Mouse (Mus musculus) ES-E14 (cell line): ENCODE data around the gene Thap8. TPM values are rescaled to one million over a fixed set of nuclear protein-coding genes. Genes with fewer than 3 reads are reported as not detected.

Experiments
- DNase-seq: peaks from one replicate; pipeline ENCODE4 v3.0.0-alpha.2; 2013; ENCODE audit warnings: low read depth, low spot score
- H3K27ac ChIP-seq: 2 replicates; pipeline ENCODE4 v1.5.1; 2012; ENCODE audit warnings: low read depth, mild to moderate bottlenecking, low read length, moderate library complexity, mixed read lengths; ENCODE audit not compliant: poor library complexity, insufficient read depth, severe bottlenecking
- H3K36me3 ChIP-seq: 2 replicates; pipeline ENCODE4 v1.6.1; 2012; ENCODE audit warnings: mild to moderate bottlenecking, low read length, moderate library complexity, mixed read lengths; ENCODE audit not compliant: control insufficient read depth, poor library complexity, insufficient read depth, severe bottlenecking
- H3K4me1 ChIP-seq, 2 experiments: fragments of 150-350 bp in 1 of 2; sonication (generic) in 1 of 2; 2 replicates each; pipeline ENCODE4 v1.6.1; 2012; ENCODE audit warnings: low read length in 2 of 2, mild to moderate bottlenecking in 1 of 2, mixed read lengths in 1 of 2; ENCODE audit not compliant: control insufficient read depth in 2 of 2, insufficient read depth in 2 of 2, poor library complexity in 1 of 2
- H3K4me3 ChIP-seq, 2 experiments: fragments of 150-350 bp in 1 of 2; sonication (generic) in 1 of 2; 2 replicates each; pipeline ENCODE4 v1.5.1; 2012; ENCODE audit warnings: low read length in 2 of 2, low read depth in 1 of 2, mild to moderate bottlenecking in 1 of 2, mixed read lengths in 1 of 2; ENCODE audit not compliant: insufficient read depth in 1 of 2, poor library complexity in 1 of 2, severe bottlenecking in 1 of 2
- H3K9ac ChIP-seq: 2 replicates; pipeline ENCODE4 v1.6.1; 2012; ENCODE audit warnings: low read depth, mild to moderate bottlenecking, low read length, mixed read lengths; ENCODE audit not compliant: poor library complexity, insufficient read depth, severe bottlenecking
- H3K9me3 ChIP-seq: fragments of 150-350 bp; sonication (generic); 2 replicates; pipeline ENCODE4 v1.6.1; 2012; ENCODE audit warnings: low read depth, mild to moderate bottlenecking, low read length; ENCODE audit not compliant: control insufficient read depth, insufficient read depth
- CHD2 ChIP-seq: IDR thresholded peaks from 2 replicates; pipeline ENCODE4 v1.6.1; 2014; ENCODE audit warnings: mild to moderate bottlenecking, low read depth, low read length, inconsistent platforms
- HCFC1 ChIP-seq: IDR thresholded peaks from 2 replicates; pipeline ENCODE4 v1.6.1; 2012; ENCODE audit warnings: low read length, inconsistent platforms, borderline replicate concordance; ENCODE audit not compliant: insufficient read depth
- MAFK ChIP-seq: IDR thresholded peaks from 2 replicates; pipeline ENCODE4 v1.6.1; 2014; ENCODE audit warnings: mild to moderate bottlenecking, low read depth, low read length, inconsistent platforms; ENCODE audit not compliant: insufficient read depth
- ZC3H11A ChIP-seq: IDR thresholded peaks from 2 replicates; pipeline ENCODE4 v1.6.1; 2012; ENCODE audit warnings: low read depth, mild to moderate bottlenecking, inconsistent platforms, low read length, borderline replicate concordance
- ZNF384 ChIP-seq: IDR thresholded peaks from 2 replicates; pipeline ENCODE4 v1.6.1; 2012; ENCODE audit warnings: low read depth, low read length, inconsistent platforms
- in situ Hi-C, 2 experiments: fragments of 600-800 bp; cut with MboI; formaldehyde crosslinking; loops; one replicate each; pipeline ENCODE4 v1.15.1; 2025; ENCODE audit warnings: low sequenced_read_pairs in 2 of 2, inconsistent platforms in 1 of 2; ENCODE audit not compliant: unreplicated experiment in 2 of 2
- total RNA-seq: library from RNA; depleted of rRNA; stranded (reverse); fragments of 300-350 nt; gene quantifications from 2 replicates; pipeline ENCODE4 v1.2.3, GENCODE M21; 2012

Thap8 gene
- total RNA-seq, 1 experiment, result 1.2 TPM

DNA sequence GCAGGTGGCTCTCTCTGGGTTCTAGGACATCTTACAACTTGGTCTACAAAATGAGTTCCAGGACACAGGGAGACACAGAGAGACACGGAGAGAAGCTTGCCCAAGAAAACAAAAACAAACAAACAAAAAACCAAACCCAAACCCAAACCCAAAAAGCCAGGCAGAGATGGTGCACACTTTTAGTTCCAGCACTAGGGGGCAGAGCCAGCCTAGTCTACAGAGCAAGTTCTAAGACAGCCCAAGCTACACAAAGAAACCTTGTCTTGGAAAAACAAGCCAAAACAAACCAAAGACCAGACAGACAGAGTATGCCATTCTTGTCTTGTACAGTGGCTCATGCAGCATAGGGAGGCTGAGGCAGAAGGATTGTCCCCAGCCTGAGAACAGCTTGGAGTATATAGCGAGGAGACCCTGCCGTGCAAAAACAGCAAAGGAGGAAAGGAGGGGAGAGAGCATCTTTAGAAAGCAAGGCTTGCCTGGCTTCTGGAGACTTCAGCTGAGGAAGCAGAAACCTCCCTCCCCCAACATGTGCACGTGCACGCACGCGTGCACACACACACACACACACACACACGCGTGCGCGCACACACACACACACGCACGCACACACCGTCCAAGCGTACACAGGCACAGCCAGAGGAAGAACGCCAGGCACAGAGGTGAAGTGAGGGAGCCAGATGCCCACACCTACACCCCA, 26.3 kb downstream of the Thap8 start:
- TF ChIP-seq ZNF384, result no peak
- no peak for TF ChIP-seq CHD2
- no peak for TF ChIP-seq HCFC1
- TF ChIP-seq MAFK, result no peak
- TF ChIP-seq ZC3H11A, result no peak
- H3K36me3 ChIP-seq, result peaks cover 6% of the 10 kb centered on the region; the same call in 1 of the 2 replicates
- H3K9me3 ChIP-seq, result no peaks in the 10 kb centered on the region
- no peak overlapping the region for H3K9ac ChIP-seq
- DNase-seq, result no peak
- no peak overlapping the region for H3K4me3 ChIP-seq
- in situ Hi-C loops, result no loop called here
- H3K4me1 ChIP-seq, result peaks cover 8 to 9% of the 10 kb centered on the region in 2 experiments; a peak in 3 of 4 replicates
- no peak overlapping the region for H3K27ac ChIP-seq

DNA sequence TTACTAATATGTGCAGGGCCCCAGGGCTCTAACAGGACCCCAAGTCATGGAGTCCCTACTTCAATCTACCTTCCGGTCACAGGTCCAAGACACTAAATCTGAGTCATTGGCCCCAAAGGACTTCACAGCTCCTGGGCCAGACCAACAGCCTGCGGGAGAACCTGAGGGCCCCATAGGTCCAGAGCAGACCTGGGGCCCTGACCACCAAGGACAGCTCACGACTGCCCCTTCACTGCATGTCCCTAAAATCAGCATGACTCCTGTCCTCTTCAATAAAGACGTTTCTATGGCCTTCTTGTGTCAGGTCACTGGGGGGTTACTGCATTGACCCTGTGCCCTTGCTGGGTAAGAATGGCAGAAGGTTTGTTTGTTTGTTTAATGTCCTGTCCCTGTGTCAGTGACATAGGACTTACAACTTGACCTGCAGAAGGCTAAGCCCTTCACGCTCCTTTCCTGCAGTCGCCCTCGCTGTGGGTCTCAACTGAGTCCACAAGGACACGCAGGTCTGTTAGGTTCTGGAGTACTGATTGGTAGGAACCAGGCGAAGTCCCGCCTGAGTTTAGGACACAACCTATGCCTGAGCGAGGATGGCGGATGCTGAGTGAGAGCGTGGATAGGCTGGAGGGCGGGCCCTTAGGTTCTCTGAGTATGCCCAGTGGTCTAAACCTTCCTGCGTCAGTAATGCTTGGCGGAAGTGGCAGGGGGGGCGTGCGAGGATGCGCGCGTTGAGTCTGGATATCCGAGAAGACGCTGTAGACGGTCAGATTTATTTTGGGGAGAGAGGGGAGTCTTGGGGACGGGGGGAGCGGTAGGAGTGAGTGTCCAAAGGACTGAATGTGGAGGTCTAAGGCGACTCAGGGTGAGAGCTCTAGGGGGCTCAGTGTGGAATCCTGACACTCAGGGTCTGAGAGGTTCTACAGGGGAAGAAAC, 28.4 kb downstream of the Thap8 start, which contains the start of gene Alkbh6:
Gene Alkbh6, plus strand, starts transcription at position 642 of the 930 bp plus-strand sequence.
- peak within 1 kb of the TSS; percentile 69 to 91 for H3K4me3 ChIP-seq
- in situ Hi-C loops, result no loop called here
- peaks cover 2% of the 10 kb centered on the region; the same call in 1 of the 2 replicates for H3K36me3 ChIP-seq
- H3K27ac ChIP-seq, result no peak within 1 kb of the TSS
- H3K9me3 ChIP-seq, result no peaks in the 10 kb centered on the region
- TF ChIP-seq MAFK (no peak), ZC3H11A (no peak), HCFC1 (no peak)
- peaks cover 8 to 9% of the 10 kb centered on the region in 2 experiments; a peak in 3 of 4 replicates for H3K4me1 ChIP-seq
- peak; percentile 92 for DNase-seq
- H3K9ac ChIP-seq, result peak within 1 kb of the TSS; percentile 58

DNA sequence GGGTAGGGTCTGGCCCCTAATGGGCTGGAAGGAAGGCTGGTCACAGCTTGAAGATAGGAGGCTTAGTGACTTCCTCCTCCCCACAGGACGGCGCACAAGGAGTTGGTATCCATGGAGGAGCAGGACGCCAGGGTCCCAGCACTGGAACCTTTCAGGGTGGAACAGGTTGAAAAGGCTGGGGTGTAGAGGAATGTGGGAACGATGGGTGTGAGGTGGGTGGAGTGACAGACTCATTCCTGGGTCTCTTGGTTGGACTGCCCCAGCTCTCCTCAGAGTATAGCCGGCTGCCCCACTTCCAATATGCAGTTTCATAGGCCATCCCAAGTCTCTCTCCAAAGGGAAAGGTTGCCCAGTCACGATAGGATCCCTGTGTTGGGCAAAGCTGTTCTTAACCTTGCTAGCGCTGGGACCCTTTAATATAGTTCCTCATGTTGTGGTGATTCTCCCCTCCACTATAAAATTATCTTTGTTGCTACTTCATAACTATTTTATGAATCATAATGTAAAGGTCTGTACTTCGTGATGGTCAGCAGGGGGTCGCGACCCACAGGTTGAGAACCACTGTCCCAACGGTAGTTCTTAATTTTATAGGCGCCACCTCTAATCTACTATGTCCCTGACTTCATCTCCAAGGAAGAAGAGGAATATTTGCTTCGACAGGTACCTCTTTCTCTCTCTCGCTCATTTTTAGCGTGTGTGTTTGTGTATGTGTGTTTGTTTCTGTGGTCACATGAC, 29.7 kb downstream of the Thap8 start:
- TF ChIP-seq ZNF384 (no peak), CHD2 (peak; percentile 94)
- H3K4me3 ChIP-seq, result peak overlapping the region; percentile 69 to 91
- H3K9ac ChIP-seq, result peak overlapping the region; percentile 58; the same call in 1 of the 2 replicates
- DNase-seq, result no peak
- H3K36me3 ChIP-seq, result no peaks in the 10 kb centered on the region; the same call in 1 of the 2 replicates
- no peaks in the 10 kb centered on the region for H3K9me3 ChIP-seq
- in situ Hi-C loops, result no loop called here
- H3K27ac ChIP-seq, result no peak overlapping the region
- H3K4me1 ChIP-seq, result peaks cover 8 to 14% of the 10 kb centered on the region in 2 experiments; a peak in 3 of 4 replicates

DNA sequence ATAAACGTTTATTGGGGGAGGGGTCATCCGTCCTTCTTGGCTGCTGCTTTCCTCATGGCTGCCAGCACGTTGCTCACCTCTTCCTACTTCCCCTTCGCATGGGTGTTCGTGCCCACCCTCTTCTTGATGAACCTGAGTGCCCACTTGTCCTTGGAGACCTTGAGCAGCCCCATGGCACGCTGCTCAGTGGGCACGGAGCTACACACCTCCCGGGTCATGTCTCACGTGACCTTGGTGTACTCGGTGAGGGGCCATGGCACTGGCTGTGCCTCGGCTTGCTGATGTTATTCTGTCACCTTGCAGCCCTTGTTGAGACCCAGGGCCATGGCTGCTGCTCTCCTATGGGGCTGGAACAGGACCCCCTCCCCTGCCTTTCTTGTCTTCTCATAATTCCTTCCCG, 30.2 kb downstream of the Thap8 start:
- H3K4me1 ChIP-seq, result peaks cover 8 to 14% of the 10 kb centered on the region in 2 experiments; a peak in 3 of 4 replicates
- DNase-seq, result no peak
- H3K9me3 ChIP-seq, result no peaks in the 10 kb centered on the region
- H3K4me3 ChIP-seq, result no peak overlapping the region
- no peaks in the 10 kb centered on the region; the same call in 1 of the 2 replicates for H3K36me3 ChIP-seq
- no peak overlapping the region for H3K9ac ChIP-seq
- TF ChIP-seq ZNF384 (no peak), CHD2 (no peak), MAFK (no peak), HCFC1 (no peak), ZC3H11A (no peak)
- no peak overlapping the region for H3K27ac ChIP-seq
- in situ Hi-C loops, result no loop called here
